Mouse (Mus musculus): ENCODE measurements around the gene Plpp7.
A peak's percentile ranks its signal among the peaks of the same experiment; 100 is the strongest.

Plpp7 gene

DNA sequence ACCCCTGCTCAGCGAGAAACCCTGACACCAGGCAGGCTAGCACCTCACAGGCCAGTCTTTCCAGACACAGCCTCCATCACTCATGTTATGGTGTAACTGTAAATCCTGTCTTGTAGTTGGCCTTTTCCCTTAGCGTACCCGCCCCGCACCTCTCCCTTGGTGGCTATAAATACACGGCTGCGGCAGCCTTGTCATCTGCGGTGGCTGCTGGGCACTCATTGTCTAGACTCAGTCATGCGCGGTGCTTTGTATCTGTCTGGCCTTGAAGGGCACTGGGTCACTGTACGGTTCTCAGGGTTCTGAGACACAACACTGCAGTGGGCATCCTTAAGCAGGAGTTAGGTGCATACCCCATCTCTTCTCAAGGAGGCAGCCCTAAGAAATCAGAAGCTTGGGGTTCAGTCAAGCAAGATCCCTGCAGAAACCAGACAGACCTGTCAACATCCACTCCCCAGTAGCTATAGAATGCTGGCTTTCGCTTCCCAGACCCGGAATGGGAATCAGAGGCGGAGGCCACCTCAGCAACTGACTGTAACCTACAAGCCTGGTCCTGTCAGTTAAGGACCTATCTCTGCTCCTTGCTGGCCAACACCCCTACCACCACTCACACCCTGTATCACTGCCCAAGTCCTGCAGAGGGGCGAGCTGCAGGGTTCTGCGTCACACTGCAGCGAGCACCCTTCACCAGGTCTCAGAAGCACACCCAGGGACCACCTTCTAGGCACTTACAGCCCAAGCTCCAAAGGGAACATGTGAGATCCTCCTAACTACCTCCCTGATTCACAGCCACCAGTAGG is 10.0 kb downstream of the Plpp7 start:
- DNase-seq, result no peak

DNA sequence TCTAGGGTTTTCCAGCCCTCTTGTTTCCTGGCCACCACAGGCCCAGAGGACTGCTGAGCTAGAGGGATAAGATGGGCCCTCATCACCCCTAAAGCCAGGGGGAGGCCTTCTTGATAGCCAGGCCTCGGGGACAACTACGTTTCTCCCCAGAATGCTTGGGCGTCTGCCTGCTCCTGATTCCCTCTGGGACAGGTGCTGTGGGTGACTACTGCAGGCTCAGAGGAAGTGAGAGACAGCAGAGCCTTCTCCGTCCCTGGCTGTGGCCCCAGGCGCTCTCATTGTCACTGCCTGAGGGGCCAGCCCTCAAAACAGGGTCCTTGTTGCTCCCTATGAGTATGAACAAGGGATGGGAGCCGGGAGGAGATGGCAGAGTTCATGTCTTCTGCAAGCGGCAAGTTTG is 10.6 kb downstream of the Plpp7 start:
- no peak for DNase-seq

- no peak for DNase-seq
Measured at GRCm38 (mm10) chr2:32111268-32111667, 15.9 kb downstream of the Plpp7 start.

- no peak for DNase-seq
Measured at GRCm38 (mm10) chr2:32112548-32112947, 17.2 kb downstream of the Plpp7 start.

- DNase-seq, result no peak
Measured at GRCm38 (mm10) chr2:32115851-32116268, 20.5 kb downstream of the Plpp7 start.

- DNase-seq, result no peak
Measured at GRCm38 (mm10) chr2:32119802-32120750, 24.7 kb downstream of the Plpp7 start.

GRCm38 (mm10) chr2:32121150-32121549 is 25.8 kb downstream of the Plpp7 start:
- no peak for DNase-seq

GRCm38 (mm10) chr2:32121785-32122184 is 26.5 kb downstream of the Plpp7 start:
- DNase-seq, result no peak

DNA sequence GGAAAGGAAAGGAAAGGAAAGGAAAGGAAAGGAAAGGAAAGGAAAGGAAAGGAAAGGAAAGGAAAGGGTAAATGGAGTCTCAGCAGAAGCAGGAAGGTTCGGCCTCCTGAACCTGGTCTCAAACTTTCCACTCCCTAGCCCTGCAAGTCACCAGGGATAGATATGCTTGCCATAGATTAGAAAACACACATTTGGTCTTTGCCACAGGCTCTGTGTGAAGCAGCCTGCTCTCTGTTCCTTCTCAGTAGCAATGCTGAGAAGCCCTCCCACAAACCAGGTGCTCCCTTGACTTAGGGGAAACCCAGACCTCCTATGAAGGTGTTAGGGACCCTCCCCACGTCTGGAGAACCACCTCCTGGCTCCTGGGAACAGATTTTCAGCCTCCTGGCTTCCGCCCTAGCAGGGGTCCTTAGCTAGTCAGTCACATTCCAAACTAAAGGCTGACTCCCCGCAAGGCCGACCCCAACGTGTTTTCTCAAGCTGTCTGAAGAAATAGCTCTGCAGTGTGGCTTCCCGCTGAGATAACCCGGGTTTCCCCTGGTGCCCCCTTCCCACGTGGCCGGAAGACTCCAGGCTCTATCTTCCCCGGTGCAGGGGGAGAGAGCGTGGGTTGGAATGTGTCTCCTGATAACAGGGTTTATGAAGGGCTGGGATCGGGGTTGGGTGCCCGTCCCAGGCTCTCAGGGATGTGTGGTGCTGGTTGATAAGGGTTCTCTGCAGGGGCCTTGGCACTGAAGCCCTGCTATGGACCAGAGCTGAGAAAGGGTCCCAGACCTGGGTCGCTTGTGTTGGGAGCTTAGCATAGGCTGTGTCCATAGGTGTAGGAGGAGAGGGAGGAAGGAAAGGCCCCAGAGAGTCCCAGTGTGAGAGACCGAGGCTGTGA is 32.6 kb downstream of the Plpp7 start:
- DNase-seq, result no peak

DNA sequence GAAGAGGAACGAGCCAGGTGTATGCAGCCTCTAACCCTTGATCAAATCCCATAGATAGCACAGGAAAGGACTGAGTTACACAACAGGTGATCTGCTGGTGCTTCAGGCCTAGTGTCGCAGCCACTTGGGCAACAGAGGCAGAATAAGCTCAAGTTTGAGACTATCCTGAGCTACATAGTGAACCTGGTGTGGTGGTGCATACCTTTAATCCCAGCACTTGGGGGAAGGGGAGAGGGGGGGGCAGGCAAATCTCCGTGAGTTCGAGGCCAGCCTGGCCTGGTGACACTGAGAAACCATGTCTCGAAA is 33.2 kb downstream of the Plpp7 start:
- DNase-seq, result no peak

- DNase-seq, result no peak
Measured at GRCm38 (mm10) chr2:32129383-32130074, 34.2 kb downstream of the Plpp7 start.

GRCm38 (mm10) chr2:32130435-32130834 is 35.1 kb downstream of the Plpp7 start:
- peak; percentile 51 for DNase-seq

DNA sequence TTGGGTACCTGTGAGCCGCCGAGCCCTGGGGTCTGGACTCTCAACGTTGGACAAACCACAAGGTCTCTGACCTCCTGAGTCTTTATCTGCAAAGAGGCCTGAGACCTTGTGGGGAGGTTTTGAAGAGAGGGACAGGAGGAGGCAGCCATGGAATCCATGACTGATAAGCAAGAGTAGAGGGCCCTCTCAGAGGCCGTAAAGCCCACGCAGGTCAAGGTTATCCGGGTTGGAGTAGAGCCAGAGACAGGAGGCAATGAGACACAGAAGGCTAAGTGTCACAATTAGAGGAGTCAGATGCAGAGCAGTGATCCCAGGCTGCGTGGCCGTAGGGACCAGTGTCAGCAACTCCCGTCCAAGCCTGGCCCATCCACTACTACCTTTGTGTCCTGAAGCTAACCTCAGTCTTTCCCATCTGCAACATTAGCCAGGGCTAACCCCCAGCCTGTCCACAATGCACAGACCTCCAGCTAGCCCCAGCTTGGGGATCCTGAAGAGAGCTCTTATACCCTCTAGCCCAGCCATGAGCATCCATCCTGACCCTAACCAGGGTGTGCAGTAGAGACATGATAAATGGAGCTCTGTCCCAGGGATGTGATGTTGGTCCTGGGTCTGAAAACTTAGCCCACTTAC is 36.0 kb downstream of the Plpp7 start:
- DNase-seq, result no peak

GRCm38 (mm10) chr2:32131866-32132566 is 36.7 kb downstream of the Plpp7 start:
- no peak for DNase-seq

DNA sequence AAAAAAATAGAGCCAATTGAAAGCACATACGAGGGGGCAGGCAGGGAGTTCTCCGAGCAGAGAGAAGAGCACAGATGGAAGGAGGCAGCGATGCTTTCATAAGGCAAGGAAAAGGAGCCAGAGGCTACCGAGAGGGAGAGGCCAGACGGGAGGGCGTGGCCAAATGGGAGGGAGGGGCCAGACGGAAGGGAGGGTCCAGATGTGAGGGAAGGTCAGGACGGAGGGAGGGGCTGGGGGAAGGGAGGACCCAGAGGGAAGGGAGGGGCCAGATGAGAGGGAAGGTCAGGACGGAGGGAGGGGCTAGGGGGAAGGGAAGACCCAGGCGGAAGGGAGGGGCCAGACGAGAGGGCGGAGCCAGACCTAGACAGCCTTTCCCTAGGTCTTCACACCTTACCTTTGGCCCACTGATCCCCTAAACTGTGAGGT is 37.3 kb downstream of the Plpp7 start:
- DNase-seq, result peak; percentile 66

DNA sequence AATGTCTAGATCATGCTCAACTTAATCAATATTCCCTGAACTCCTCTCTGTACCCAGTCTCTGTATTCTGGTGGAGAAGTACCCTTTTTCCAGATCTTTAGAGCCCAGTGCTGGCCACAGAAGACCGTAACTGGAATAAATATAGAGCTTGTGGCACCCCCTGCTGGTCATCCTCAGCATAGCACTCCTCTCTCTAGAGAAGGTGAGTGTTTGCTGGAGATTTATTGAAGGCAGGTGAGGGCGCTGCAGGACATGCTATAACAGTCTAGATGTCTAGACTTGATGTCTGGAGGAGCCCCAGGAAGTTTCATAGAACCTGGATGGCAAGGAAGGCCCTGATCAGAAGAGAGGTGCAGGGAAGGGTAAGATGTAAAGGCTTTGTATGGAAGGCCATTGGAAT is 38.7 kb downstream of the Plpp7 start:
- DNase-seq, result peak; percentile 91

- peak; percentile 97 for DNase-seq
Measured at GRCm38 (mm10) chr2:32137667-32138266, 42.4 kb downstream of the Plpp7 start.

DNA sequence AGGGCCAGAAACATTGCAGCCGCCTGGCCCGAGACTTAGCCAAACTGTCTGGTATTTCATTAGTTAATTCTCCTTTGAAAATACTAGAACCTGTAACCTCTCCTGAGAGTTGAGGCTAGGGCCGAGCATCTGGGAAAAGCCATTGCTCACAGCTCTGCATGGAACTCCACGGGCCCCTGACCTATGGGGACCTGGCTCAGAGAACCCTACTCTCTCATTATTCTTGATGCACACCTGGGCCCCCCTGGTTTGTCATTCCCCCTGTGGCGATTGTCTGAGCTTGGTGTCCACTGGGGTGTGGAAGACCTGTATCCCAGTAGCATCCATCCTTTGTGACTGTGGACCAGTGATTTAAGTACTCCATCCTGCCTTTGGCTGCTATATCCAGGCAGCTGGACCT is 44.0 kb downstream of the Plpp7 start:
- DNase-seq, result no peak

DNA sequence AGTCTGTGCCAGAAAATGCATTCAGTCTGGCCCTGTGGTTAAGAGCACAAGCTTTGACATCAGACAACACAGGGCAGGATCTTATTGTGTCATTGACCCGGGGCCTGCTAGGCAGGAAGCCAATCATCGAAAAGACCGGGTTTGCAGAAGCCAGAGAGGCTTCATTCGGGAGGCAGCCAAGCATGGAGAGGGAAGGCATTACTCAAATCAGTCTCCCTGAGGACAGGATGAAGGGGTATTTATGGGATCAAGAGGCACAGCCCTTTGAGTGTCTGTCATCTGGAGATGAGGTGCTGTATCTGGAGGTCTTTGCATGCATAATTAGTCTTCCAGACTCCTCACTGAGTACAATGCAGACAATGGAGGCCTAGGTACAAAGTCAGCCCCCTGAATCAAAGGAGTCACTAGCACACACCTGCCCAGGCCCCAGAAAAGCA is 45.2 kb downstream of the Plpp7 start:
- DNase-seq, result peak; percentile 81

DNA sequence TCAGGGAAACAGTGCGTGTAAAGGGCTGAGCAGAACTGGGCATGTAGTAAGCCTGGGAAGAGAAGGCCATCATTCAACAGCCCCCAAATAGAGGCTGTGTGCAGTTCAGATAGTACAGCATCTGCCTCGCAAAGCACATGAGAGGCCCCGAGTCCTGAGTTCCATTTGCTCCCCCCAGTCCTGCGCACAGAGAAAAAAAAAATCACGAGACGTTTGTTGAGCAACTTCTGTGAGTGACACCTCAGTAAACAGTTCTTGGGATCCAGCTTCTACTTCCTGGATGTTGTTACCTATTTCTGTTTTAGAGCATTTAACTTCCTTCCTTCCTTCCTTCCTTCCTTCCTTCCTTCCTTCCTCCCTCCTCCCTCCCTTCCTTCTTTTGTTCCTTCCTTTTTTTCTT is 46.3 kb downstream of the Plpp7 start:
- DNase-seq, result no peak

DNA sequence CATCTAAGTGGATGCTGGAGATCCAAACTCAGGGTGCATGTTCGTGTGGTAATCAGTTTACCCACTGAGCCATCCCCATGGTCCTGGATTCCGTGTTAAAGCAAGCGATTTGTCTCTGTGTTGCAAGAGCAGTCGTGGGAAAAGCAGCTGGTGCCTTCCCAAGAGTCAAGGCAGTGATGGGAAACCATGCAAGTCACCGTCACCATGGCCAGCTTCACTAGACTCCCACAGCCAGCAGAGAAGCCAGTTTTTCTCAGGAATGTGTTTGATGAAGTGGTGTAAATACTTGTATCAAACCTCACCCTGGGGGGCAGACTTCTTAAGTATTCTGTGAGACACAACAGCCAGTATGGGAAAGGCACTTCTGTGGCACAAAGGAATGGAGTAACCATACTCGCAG is 47.0 kb downstream of the Plpp7 start:
- DNase-seq, result no peak

Data from kidney, postnatal 14 days (tissue).